In genomic region chr15:80518567-80519223, GRCm38 (mm10) we compare ENCODE assay signal across 14 mouse cellular contexts. TPM values are rescaled to one million over a fixed set of nuclear protein-coding genes. Genes with fewer than 3 reads are reported as not detected.
DNase-seq lines count a peak whose midpoint lies in the region; ATAC-seq and TF ChIP-seq lines count a peak whose summit lies in the region.
"Had no signal": no experiment of that assay in that cellular context is flagged by ENCODE, and none has a peak within 500 bp of the region (broad histone marks: within the 10 kb centered on the region; RNA-seq: fewer than 3 reads in every experiment).

No protein-coding gene starts in this region.

- H3K4me1 ChIP-seq in heart, embryonic 16.5 days (ENCODE audit: control insufficient read depth, insufficient read depth, low read length), result peaks cover 20% of the 10 kb centered on the region
- peaks cover 25% of the 10 kb centered on the region for H3K4me1 ChIP-seq in heart, embryonic 12.5 days (replicated peaks)
- peaks cover 0 to 16% of the 10 kb centered on the region in 2 experiments; a peak in 3 of 4 replicates for H3K4me1 ChIP-seq in MEL (ENCODE audit: control insufficient read depth in 1 of 2, insufficient read depth in 2 of 2, low read length in 2 of 2)
- H3K4me1 ChIP-seq in forebrain, embryonic 16.5 days (replicated peaks; ENCODE audit: control insufficient read depth, insufficient read depth, low read length), result peaks cover 6% of the 10 kb centered on the region
- H3K4me1 ChIP-seq in liver, embryonic 14.5 days (replicated peaks; ENCODE audit: control insufficient read depth in 2 of 2, insufficient read depth in 2 of 2, low read length in 1 of 2), result peaks cover 21 to 30% of the 10 kb centered on the region in 2 experiments
- no peaks in the 10 kb centered on the region for H3K4me1 ChIP-seq in cerebellum, adult 2 months (ENCODE audit: control insufficient read depth, insufficient read depth, low read length)

- TF ChIP-seq RAD21 in MEL (IDR thresholded peaks at IDR 0.05; ENCODE audit: low read depth, low read length), result no peak

- H3K4me3 ChIP-seq in heart, embryonic 16.5 days (ENCODE audit: low read length), result no peak overlapping the region
- H3K4me3 ChIP-seq in heart, embryonic 12.5 days, result no peak overlapping the region
- H3K4me3 ChIP-seq in MEL (ENCODE audit: control insufficient read depth in 1 of 2, insufficient read depth in 1 of 2, low read depth in 2 of 2, low read length in 2 of 2), result peak overlapping the region in 1 of 2 experiments; percentile 13; a peak in 1 of 4 replicates
- no peak overlapping the region for H3K4me3 ChIP-seq in forebrain, embryonic 16.5 days (replicated peaks; ENCODE audit: low read length)
- peak overlapping the region in 1 of 2 experiments; percentile 8; a peak in 1 of 4 replicates for H3K4me3 ChIP-seq in liver, embryonic 14.5 days (ENCODE audit: insufficient read depth in 1 of 2, low read depth in 2 of 2, low read length in 2 of 2)
- H3K4me3 ChIP-seq in cerebellum, adult 2 months (replicated peaks; ENCODE audit: insufficient read depth, low read depth, low read length), result no peak overlapping the region

- no peak overlapping the region for H3K27ac ChIP-seq in heart, embryonic 16.5 days (ENCODE audit: low read length)
- no peak overlapping the region for H3K27ac ChIP-seq in heart, embryonic 12.5 days (ENCODE audit: poor library complexity, severe bottlenecking)
- H3K27ac ChIP-seq in MEL (ENCODE audit: control insufficient read depth, low read depth, low read length), result peak overlapping the region; percentile 34
- H3K27ac ChIP-seq in forebrain, embryonic 16.5 days (ENCODE audit: low read length), result peak overlapping the region; percentile 61
- H3K27ac ChIP-seq in liver, embryonic 14.5 days, result peak overlapping the region; percentile 62
- H3K27ac ChIP-seq in cerebellum, adult 2 months (ENCODE audit: insufficient read depth, low read length), result no peak overlapping the region

- H3K36me3 ChIP-seq in heart, embryonic 16.5 days (ENCODE audit: control insufficient read depth, insufficient read depth), result no peaks in the 10 kb centered on the region
- H3K36me3 ChIP-seq in heart, embryonic 12.5 days, result no peaks in the 10 kb centered on the region
- H3K36me3 ChIP-seq in MEL (ENCODE audit: control insufficient read depth in 1 of 2, insufficient read depth in 2 of 2, low read length in 2 of 2), result peaks cover 0 to 12% of the 10 kb centered on the region in 2 experiments; a peak in 2 of 4 replicates
- no peaks in the 10 kb centered on the region for H3K36me3 ChIP-seq in forebrain, embryonic 16.5 days (ENCODE audit: control insufficient read depth, insufficient read depth)
- no peaks in the 10 kb centered on the region for H3K36me3 ChIP-seq in liver, embryonic 14.5 days (replicated peaks; ENCODE audit: control insufficient read depth, insufficient read depth, low read depth)

- no peaks in the 10 kb centered on the region for H3K9me3 ChIP-seq in heart, embryonic 16.5 days (replicated peaks; ENCODE audit: control insufficient read depth, low read length)
- no peaks in the 10 kb centered on the region for H3K9me3 ChIP-seq in heart, embryonic 12.5 days (replicated peaks)
- H3K9me3 ChIP-seq in MEL (replicated peaks; ENCODE audit: insufficient read depth, low read length), result no peaks in the 10 kb centered on the region
- no peaks in the 10 kb centered on the region for H3K9me3 ChIP-seq in forebrain, embryonic 16.5 days (ENCODE audit: control insufficient read depth, low read length)
- H3K9me3 ChIP-seq in liver, embryonic 14.5 days (ENCODE audit: control insufficient read depth, low read length), result no peaks in the 10 kb centered on the region

- DNase-seq in MEL (ENCODE audit: low read depth, low spot score), result peak; percentile 63
- DNase-seq in liver, embryonic 14.5 days (ENCODE audit: low read depth in 3 of 3, low spot score in 3 of 3), result peak in 1 of 3 experiments; percentile 51
- no peak for DNase-seq in cerebellum, adult 2 months
- no peak for DNase-seq in kidney, adult 18-20 months
- DNase-seq in cerebellum, adult 8-10 months, result no peak
- DNase-seq: cerebellum, postnatal 36 days had no signal

- TF ChIP-seq POLR2A in MEL (IDR thresholded peaks at IDR 0.05; ENCODE audit: control insufficient read depth in 1 of 2, insufficient read depth in 1 of 2, low read depth in 1 of 2, low read length in 2 of 2, poor library complexity in 1 of 2), result no peak
- TF ChIP-seq POLR2A in cerebellum, adult 2 months (IDR thresholded peaks at IDR 0.05; ENCODE audit: borderline replicate concordance, insufficient read depth, low read length), result no peak

- TF ChIP-seq CTCF in MEL (IDR thresholded peaks at IDR 0.05 in 2 of 3, conservative IDR thresholded peaks at IDR 0.05 in 1 of 3; ENCODE audit: control insufficient read depth in 1 of 3, insufficient read depth in 1 of 3, low read depth in 2 of 3, low read length in 3 of 3, poor library complexity in 1 of 3, severe bottlenecking in 1 of 3), result no peak
- TF ChIP-seq CTCF in liver, embryonic 14.5 days (IDR thresholded peaks at IDR 0.05; ENCODE audit: low read depth), result no peak
- TF ChIP-seq CTCF in cerebellum, adult 2 months (IDR thresholded peaks at IDR 0.05; ENCODE audit: borderline replicate concordance, insufficient read depth, low read depth, low read length), result no peak

- TF ChIP-seq EP300 in MEL (IDR thresholded peaks at IDR 0.05; ENCODE audit: low read depth in 1 of 2, low read length in 2 of 2), result 0 out of 4 replicates have a peak, but pooled peaks of 1 of the 2 experiments have one; percentile 3
- peak; percentile 46; the same call in 1 of the 2 replicates for TF ChIP-seq EP300 in liver, embryonic 14.5 days (IDR thresholded peaks at IDR 0.05; ENCODE audit: low read depth)

- H3K79me2 ChIP-seq in MEL (ENCODE audit: control insufficient read depth, insufficient read depth, low read length, poor library complexity), result no peaks in the 10 kb centered on the region; the same call in 1 of the 2 replicates

- WGBS in heart, embryonic 16.5 days, result 79% methylated on average over 12 of the region's 12 CpGs
- 69% methylated on average over 12 of the region's 12 CpGs for WGBS in heart, embryonic 12.5 days
- WGBS in forebrain, embryonic 16.5 days, result 89% methylated on average over 12 of the region's 12 CpGs
- 30% methylated on average over 12 of the region's 12 CpGs for WGBS in liver, embryonic 14.5 days (ENCODE audit: insufficient replicate concordance)
- 86% methylated on average over 12 of the region's 12 CpGs for WGBS in cerebellum, adult 2 months

- H3K9ac ChIP-seq in heart, embryonic 16.5 days (ENCODE audit: low read length), result peak overlapping the region; percentile 51; the same call in 1 of the 2 replicates
- H3K9ac ChIP-seq in heart, embryonic 12.5 days, result no peak overlapping the region
- peak overlapping the region; percentile 36 for H3K9ac ChIP-seq in MEL (ENCODE audit: control insufficient read depth, low read depth, low read length, poor library complexity, severe bottlenecking)
- no peak overlapping the region for H3K9ac ChIP-seq in forebrain, embryonic 16.5 days (replicated peaks; ENCODE audit: low read depth, low read length)
- peak overlapping the region; percentile 53 for H3K9ac ChIP-seq in liver, embryonic 14.5 days (replicated peaks)

- H3K4me2 ChIP-seq in heart, embryonic 16.5 days (ENCODE audit: low read depth, low read length), result peak overlapping the region; percentile 35
- H3K4me2 ChIP-seq in heart, embryonic 12.5 days, result no peak overlapping the region
- no peak overlapping the region for H3K4me2 ChIP-seq in forebrain, embryonic 16.5 days (ENCODE audit: low read length)
- H3K4me2 ChIP-seq in liver, embryonic 14.5 days (ENCODE audit: low read depth), result peak overlapping the region; percentile 58

- ATAC-seq in heart, embryonic 16.5 days (replicated peaks; ENCODE audit: extremely low read depth, insufficient read depth, low FRiP score), result no peak
- ATAC-seq in heart, embryonic 12.5 days (ENCODE audit: insufficient number of reproducible peaks, low FRiP score), result no peak
- ATAC-seq in forebrain, embryonic 16.5 days, result no peak
- peak; percentile 84 for ATAC-seq in liver, embryonic 14.5 days (ENCODE audit: insufficient read depth)

- no peaks in the 10 kb centered on the region; the same call in 1 of the 2 replicates for H3K27me3 ChIP-seq in heart, embryonic 16.5 days (ENCODE audit: control insufficient read depth, insufficient read depth, low read length)
- H3K27me3 ChIP-seq in heart, embryonic 12.5 days (replicated peaks), result peaks cover 3% of the 10 kb centered on the region; the same call in 1 of the 2 replicates
- H3K27me3 ChIP-seq in MEL (ENCODE audit: control insufficient read depth in 1 of 2, insufficient read depth in 2 of 2, low read length in 2 of 2), result peaks cover 0 to 1% of the 10 kb centered on the region in 2 experiments; a peak in 3 of 4 replicates
- H3K27me3 ChIP-seq in forebrain, embryonic 16.5 days (replicated peaks; ENCODE audit: control insufficient read depth, insufficient read depth, low read length), result no peaks in the 10 kb centered on the region
- H3K27me3 ChIP-seq in liver, embryonic 14.5 days (ENCODE audit: control insufficient read depth, insufficient read depth, low read length), result no peaks in the 10 kb centered on the region; the same call in 1 of the 2 replicates
- H3K27me3 ChIP-seq in cerebellum, adult 2 months (ENCODE audit: control insufficient read depth, insufficient read depth, low read length), result no peaks in the 10 kb centered on the region
- H3K27me3 ChIP-seq: CH12.LX had no signal

RNA-seq across cellular contexts. Expression of gene Enthd1, which starts 46.3 kb away (rescaled TPM):
- polyA plus RNA-seq in heart, embryonic 16.5 days (2015; fragmentation: Nextera tagmentation; extraction: Ambion mirVana), result not detected in 2 replicates
- not detected in 2 replicates for polyA plus RNA-seq in heart, embryonic 12.5 days (2016; fragmentation: Nextera tagmentation; extraction: Ambion mirVana)
- not detected in 2 replicates for total RNA-seq in MEL (2012; rRNA removed)
- polyA plus RNA-seq in MEL (2012; ENCODE audit: insufficient read depth in 1 of 2, insufficient read length in 2 of 2, low read depth in 1 of 2, low replicate concordance in 2 of 2, missing spikeins in 1 of 2), result not detected
- polyA plus RNA-seq in forebrain, embryonic 16.5 days (2015; fragmentation: Nextera tagmentation; extraction: Ambion mirVana), result not detected in 2 replicates
- polyA plus RNA-seq in liver, embryonic 14.5 days (2012; rRNA removed), result not detected in 2 replicates
- polyA plus RNA-seq in liver, embryonic 14.5 days (2014; fragmentation: Nextera tagmentation; extraction: Ambion mirVana), result not detected in 2 replicates
- polyA plus RNA-seq in cerebellum, adult 2 months (2012; rRNA removed), result not detected in 2 replicates
- total RNA-seq: adrenal gland, adult 18-20 months; CH12.LX; gastrocnemius, adult 18-20 months; liver, adult 2 months had no signal
- polyA plus RNA-seq: liver, adult 2 months; neural tube, embryonic 14.5 days had no signal

RNA-seq across cellular contexts. Expression of gene Grap2, which starts 53.7 kb away (rescaled TPM):
- 3.0 and 4.9 TPM in 2 replicates for polyA plus RNA-seq in heart, embryonic 16.5 days (2015; fragmentation: Nextera tagmentation; extraction: Ambion mirVana)
- polyA plus RNA-seq in heart, embryonic 12.5 days (2016; fragmentation: Nextera tagmentation; extraction: Ambion mirVana), result 11.2 and 12.0 TPM in 2 replicates
- 0.20 and 0.62 TPM in 2 replicates for total RNA-seq in MEL (2012; rRNA removed)
- polyA plus RNA-seq in MEL (2012; ENCODE audit: insufficient read depth in 1 of 2, insufficient read length in 2 of 2, low read depth in 1 of 2, low replicate concordance in 2 of 2, missing spikeins in 1 of 2), result 1 to 10 TPM in 1 of 2 experiments, not detected in 1; 5.1 TPM
- 0.25 TPM in 1 of 2 replicates, not detected in the other for polyA plus RNA-seq in forebrain, embryonic 16.5 days (2015; fragmentation: Nextera tagmentation; extraction: Ambion mirVana)
- polyA plus RNA-seq in liver, embryonic 14.5 days (2012; rRNA removed), result 8.7 and 9.2 TPM in 2 replicates
- polyA plus RNA-seq in liver, embryonic 14.5 days (2014; fragmentation: Nextera tagmentation; extraction: Ambion mirVana), result 21.7 and 21.8 TPM in 2 replicates
- polyA plus RNA-seq in cerebellum, adult 2 months (2012; rRNA removed), result 0.08 and 0.16 TPM in 2 replicates

Comparison
In these comparisons a context has a peak if more than half of its experiments do, and no peak if none do; other contexts are left out.
1. H3K4me2 ChIP-seq: peak in heart, embryonic 16.5 days (single experiment) and liver, embryonic 14.5 days (single experiment); none in heart, embryonic 12.5 days (single experiment) and forebrain, embryonic 16.5 days (single experiment).
2. H3K9ac ChIP-seq: peak in heart, embryonic 16.5 days (single experiment), MEL (single experiment) and liver, embryonic 14.5 days (single experiment); none in heart, embryonic 12.5 days (single experiment) and forebrain, embryonic 16.5 days (single experiment).
3. H3K27ac ChIP-seq: peak in MEL (single experiment), forebrain, embryonic 16.5 days (single experiment) and liver, embryonic 14.5 days (single experiment); none in heart, embryonic 16.5 days (single experiment), heart, embryonic 12.5 days (single experiment) and cerebellum, adult 2 months (single experiment).